Mouse (Mus musculus) heart, postnatal 4 days (tissue): ENCODE results near the gene Bcl2l13. TPM values are rescaled to one million over a fixed set of nuclear protein-coding genes. Genes with fewer than 3 reads are reported as not detected.
"Not testable (repeated sequence)": the region's sequence is repeated elsewhere in the genome, so short reads cannot be mapped to it uniquely, and the experiment has no call there.

Experiments used
- DNase-seq: peaks from one replicate; pipeline ENCODE4 v3.0.0; 2021
- total RNA-seq, 2 experiments: library from RNA; stranded (reverse); gene quantifications; 2 replicates each; pipeline ENCODE4 v1.2.3; 2021

Gene Bcl2l13
- total RNA-seq = 10 to 100 TPM; 69.7 to 69.8 TPM

GRCm38 (mm10) chr6:120835474-120836374, at the start of gene Bcl2l13:
Gene Bcl2l13 (plus strand): TSS chr6:120836212.
- peak; percentile 99 for DNase-seq

GRCm38 (mm10) chr6:120788068-120788607, 47.9 kb upstream of the Bcl2l13 start:
- DNase-seq = no peak

GRCm38 (mm10) chr6:120788904-120789303, 47.1 kb upstream of the Bcl2l13 start:
- DNase-seq = no peak

GRCm38 (mm10) chr6:120790153-120790552, 45.9 kb upstream of the Bcl2l13 start:
- DNase-seq = no peak

DNA sequence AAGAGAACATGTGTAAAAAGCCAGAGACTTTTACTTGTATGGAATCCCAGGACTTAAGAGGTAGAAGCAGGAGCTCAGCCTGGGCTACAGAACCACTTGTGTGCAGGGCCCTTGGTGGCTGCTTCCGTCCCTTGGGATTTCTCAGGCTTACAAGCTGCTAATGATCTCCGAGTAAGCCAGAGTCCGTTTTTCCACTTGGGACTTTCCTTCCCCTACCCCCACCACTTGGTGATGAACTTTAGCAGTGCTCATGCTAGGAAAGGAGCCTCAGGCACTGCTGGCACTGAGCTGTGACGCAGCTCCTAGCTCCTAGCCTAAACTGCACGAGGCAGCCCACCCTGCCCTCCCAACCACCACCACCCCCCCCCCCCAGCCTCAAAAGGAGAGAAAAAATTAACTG, 45.3 kb upstream of the Bcl2l13 start:
- no peak for DNase-seq

- no peak for DNase-seq
These were observed 43.1 kb upstream of the Bcl2l13 start for GRCm38 (mm10) chr6:120792947-120793346.

- DNase-seq = no peak
These were observed 40.5 kb upstream of the Bcl2l13 start for GRCm38 (mm10) chr6:120795422-120796086.

DNA sequence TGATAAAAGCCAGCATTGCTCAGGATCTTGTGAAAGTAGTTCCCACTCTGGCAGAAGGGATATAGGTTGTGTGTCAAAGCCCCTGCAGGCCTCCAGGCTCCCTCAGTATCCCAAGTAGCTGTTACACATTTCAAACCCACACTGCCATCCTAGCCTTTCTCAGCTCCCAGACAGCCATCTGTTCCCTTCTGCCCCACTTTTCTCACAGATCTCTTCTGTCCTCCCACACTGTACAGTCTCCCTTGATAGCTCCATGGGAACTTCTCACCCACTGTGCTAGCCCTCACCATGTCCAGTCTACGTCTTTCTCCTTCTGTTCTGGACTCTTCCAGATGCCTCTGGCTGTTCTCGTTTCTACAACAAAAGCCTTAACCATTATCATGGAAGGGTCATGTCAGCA, 39.9 kb upstream of the Bcl2l13 start:
- DNase-seq = no peak

- no peak for DNase-seq
These were observed 38.0 kb upstream of the Bcl2l13 start for GRCm38 (mm10) chr6:120798019-120798418.

DNA sequence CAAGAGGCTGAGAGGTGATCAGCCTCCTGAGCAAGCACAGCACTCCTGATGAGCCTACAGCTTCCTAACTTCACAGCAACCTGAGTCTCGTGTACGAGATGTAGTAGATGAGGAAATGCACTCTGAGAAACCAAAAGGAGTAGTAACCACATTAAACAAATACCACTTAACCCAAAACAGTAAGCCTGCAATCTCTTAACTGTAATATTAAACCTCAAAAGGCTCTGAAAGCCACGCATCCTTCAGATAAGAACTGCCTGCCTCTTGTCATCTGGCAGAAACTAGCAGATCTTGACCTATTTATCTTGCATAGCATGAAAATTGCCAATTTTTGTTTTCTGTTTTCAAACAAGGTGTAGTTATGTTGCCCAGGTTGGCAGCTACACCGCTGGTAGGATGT, 37.1 kb upstream of the Bcl2l13 start:
- DNase-seq = no peak

- no peak for DNase-seq
These were observed 36.4 kb upstream of the Bcl2l13 start for GRCm38 (mm10) chr6:120799581-120800041.

- DNase-seq = no peak
These were observed 28.8 kb upstream of the Bcl2l13 start for GRCm38 (mm10) chr6:120806999-120807737.

DNA sequence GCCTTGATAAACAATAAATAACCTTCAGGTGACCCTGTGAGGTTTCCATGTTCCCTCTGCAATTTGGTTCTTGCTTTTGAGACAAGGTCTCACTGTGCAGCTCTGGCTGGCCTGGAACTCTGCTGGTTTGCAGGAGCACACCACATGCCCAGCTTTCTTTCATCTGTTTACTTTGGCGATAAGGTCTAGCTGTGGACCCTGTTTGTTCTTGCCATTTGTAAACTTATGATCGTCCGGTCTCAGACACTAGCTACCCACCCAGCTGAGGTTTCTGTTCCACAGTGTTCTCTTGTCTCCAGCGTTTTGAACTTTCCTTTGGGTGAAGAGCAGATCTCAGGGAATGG, 28.3 kb upstream of the Bcl2l13 start:
- DNase-seq = no peak

DNA sequence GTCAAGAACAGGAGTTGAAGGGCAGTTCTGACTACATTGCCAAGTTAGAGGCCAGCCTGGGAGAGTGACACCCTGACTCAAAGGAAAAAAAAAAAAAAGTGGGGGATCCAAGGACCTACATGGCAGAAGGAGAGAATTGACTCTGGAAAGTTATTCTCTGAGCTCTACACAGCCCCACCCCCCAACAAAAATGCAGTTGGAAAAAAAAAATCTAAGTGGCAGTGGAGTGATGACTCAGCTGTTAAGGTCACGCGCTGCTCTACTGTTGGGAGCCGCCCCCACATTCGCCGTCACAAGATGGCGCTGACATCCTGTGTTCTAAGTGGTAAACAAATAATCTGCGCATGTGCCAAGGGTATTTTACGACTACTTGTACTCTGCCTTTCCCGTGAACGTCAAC, 24.0 kb upstream of the Bcl2l13 start:
- DNase-seq = not testable (repeated sequence)

DNA sequence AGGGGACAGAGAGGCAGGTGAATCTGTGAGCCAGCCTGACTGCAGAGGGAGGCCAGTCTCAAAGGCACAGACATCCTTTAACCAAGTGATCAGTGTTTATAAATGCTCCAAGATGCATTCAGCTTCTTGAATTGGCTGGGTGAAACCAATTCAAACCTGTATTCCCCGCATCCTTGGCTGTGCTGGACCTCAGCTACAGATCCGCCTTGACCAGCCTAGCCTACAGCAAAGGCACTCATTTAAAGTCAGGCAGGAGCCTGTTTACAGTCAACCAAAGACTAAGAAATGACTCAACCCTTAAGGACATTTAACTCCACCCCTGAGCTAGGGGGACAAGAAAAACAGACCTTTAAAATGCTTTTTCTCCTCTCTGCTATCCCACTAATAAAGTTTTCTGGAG, 16.7 kb upstream of the Bcl2l13 start:
- no peak for DNase-seq

DNA sequence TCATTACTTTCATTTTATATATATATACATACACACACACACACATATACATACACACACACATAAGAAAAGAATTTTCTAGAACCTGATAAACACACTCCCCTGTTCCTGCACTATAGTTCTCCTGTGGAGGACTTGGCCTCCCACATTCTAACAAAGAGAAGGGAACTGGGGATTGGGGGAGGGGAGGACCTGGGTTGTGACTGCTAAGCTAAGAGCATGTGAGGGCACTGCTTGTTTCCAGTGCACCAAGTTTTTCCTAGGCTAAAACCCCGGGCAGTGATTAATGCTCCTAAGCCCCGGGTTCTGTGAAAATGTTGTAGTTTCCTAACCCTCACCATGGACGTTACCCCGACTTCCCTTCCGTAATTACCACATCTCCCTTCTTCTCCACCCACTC, 15.9 kb upstream of the Bcl2l13 start:
- DNase-seq = no peak

DNA sequence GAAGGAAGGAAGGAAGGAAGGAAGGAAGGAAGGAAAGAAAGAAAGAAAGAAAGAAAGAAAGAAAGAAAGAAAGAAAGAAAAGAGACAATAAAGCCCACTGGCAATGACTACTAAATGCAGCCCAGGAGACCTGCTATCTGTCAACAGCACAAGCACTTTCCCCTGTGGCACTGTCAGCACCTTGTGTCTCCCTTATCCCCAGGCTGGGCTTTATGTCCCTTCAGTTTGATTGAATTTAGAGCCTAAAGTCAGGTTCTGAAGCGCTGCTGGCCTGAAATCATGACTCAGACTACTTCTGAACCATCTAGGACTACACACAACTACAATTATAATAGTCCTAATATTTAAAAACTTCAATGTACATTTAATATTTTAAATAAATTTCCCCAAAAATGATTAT, 15.1 kb upstream of the Bcl2l13 start:
- DNase-seq = no peak

- DNase-seq = no peak
These were observed 14.3 kb upstream of the Bcl2l13 start for GRCm38 (mm10) chr6:120821715-120822114.

GRCm38 (mm10) chr6:120822307-120822928, 13.6 kb upstream of the Bcl2l13 start, which contains the start of gene Atp6v1e1:
Gene Atp6v1e1 (minus strand): TSS chr6:120822793.
- DNase-seq = peak; percentile 94

DNA sequence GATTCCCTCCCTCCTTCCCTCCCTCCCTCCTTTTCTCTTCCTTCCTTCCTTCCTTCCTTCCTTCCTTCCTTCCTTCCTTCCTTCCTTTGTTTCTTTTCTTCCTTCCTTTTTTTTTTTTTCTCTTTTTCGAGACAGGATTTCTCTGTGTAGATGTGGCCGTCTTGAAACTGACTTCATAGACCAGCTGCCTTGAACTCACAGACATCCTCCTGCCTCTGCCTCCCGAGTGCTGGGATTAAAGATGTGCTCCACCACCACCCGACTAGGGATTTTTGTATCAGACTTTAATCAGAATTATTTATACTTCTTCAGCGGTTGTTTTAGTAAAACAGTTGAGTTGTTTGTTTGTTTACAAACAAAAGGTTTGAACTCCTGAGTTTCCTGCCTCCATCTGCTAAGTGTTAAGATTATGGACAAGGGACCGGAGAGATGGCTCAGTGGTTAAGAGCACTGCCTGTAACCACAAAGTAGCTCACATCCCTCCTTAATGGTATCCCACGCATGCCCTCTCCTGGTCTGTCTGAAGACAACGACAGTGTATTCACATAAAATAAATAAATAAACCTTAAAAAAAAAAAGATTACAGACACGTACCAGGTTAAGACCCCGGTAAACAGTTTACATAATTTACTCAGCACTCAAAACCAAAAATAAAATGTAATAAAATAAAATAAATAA, 12.9 kb upstream of the Bcl2l13 start:
- DNase-seq = no peak

DNA sequence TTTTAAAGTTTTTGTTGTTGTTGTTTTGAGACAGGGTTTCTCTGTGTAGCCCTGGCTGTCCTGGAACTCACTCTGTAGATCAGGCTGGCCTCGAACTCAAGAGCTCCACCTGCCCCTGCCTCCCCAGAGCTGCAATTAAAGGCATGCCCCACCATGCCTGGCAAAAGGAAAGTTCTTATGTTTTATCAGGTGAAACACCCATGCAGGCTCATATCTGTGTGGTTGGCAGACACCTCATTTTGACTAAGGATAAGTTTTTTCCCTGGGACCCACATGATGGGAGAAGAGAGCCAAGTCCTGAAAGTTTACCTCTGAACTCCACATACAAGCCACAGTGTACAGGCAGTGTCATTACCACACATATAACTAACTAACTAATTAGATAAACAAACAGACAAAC, 6.0 kb upstream of the Bcl2l13 start:
- DNase-seq = no peak
